Mouse (Mus musculus): ENCODE data around the gene Gab3. TPM values are rescaled to one million over a fixed set of nuclear protein-coding genes. Genes with fewer than 3 reads are reported as not detected.
"Not testable (repeated sequence)": the region's sequence is repeated elsewhere in the genome, so short reads cannot be mapped to it uniquely, and the experiment has no call there.

The Gab3 gene
- total RNA-seq, 1 experiment = 0.31 TPM

GRCm38 (mm10) chrX:74962899-74963298 lies 122.4 kb downstream of the Gab3 start:
- H3K4me3 ChIP-seq (ENCODE audit: insufficient read depth in 1 of 2, low read depth in 1 of 2, low read length in 2 of 2, poor library complexity in 1 of 2, severe bottlenecking in 1 of 2); H3K4me1 ChIP-seq (ENCODE audit: control insufficient read depth in 2 of 2, insufficient read depth in 2 of 2, low read length in 2 of 2, poor library complexity in 1 of 2); H3K27ac ChIP-seq (ENCODE audit: insufficient read depth, low read depth, low read length, poor library complexity, severe bottlenecking); H3K36me3 ChIP-seq (ENCODE audit: control insufficient read depth, insufficient read depth, low read length, poor library complexity, severe bottlenecking); in situ Hi-C loops (cut with MboI; ENCODE audit: low sequenced_read_pairs in 2 of 2, unreplicated experiment in 2 of 2); H3K9me3 ChIP-seq (ENCODE audit: control insufficient read depth, insufficient read depth, low read depth, low read length); H3K9ac ChIP-seq (ENCODE audit: insufficient read depth, low read depth, low read length, poor library complexity, severe bottlenecking): not testable (repeated sequence)
- peak; percentile 1 for DNase-seq (ENCODE audit: low read depth, low spot score)
- TF ChIP-seq MAFK (IDR thresholded peaks at IDR 0.05; ENCODE audit: insufficient read depth, low read depth, low read length) = peak; percentile 42; the same call in 1 of the 2 replicates

DNA sequence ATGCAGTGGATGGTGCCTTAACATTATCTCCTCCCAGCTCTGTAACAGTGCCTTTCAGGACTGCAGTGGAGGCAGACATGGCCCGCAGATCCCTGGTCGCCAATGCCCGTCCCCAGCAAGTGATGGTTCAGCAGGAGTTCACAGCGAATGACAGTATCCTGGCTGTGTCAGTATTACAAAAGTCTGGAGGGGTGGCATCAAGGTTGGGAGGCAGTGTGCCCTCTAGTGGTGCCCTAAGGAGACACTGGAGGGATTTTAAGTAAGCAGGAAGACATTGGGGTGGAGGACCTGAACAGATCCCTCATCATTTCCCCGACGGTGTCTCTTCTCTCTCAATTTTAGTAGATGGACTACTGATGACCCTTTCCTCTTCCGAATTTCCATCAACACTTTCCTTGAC lies 126.1 kb downstream of the Gab3 start:
- peak; percentile 6 for DNase-seq (ENCODE audit: low read depth, low spot score)
- in situ Hi-C loops (cut with MboI; ENCODE audit: low sequenced_read_pairs in 2 of 2, unreplicated experiment in 2 of 2); H3K9ac ChIP-seq (ENCODE audit: insufficient read depth, low read depth, low read length, poor library complexity, severe bottlenecking); H3K27ac ChIP-seq (ENCODE audit: insufficient read depth, low read depth, low read length, poor library complexity, severe bottlenecking); H3K4me3 ChIP-seq (ENCODE audit: insufficient read depth in 1 of 2, low read depth in 1 of 2, low read length in 2 of 2, poor library complexity in 1 of 2, severe bottlenecking in 1 of 2); H3K9me3 ChIP-seq (ENCODE audit: control insufficient read depth, insufficient read depth, low read depth, low read length); H3K36me3 ChIP-seq (ENCODE audit: control insufficient read depth, insufficient read depth, low read length, poor library complexity, severe bottlenecking); H3K4me1 ChIP-seq (ENCODE audit: control insufficient read depth in 2 of 2, insufficient read depth in 2 of 2, low read length in 2 of 2, poor library complexity in 1 of 2): not testable (repeated sequence)

Other genes starting within 250 kb of the Gab3 start
- not detected in 2 replicates for gene Gm5936, start 248.3 kb downstream of the Gab3 start, total RNA-seq (2012; rRNA removed)
- gene Dkc1, start 10.4 kb upstream of the Gab3 start, total RNA-seq (2012; rRNA removed) = 190 and 231 TPM in 2 replicates
- 13.8 and 25.1 TPM in 2 replicates for gene Mpp1, start 45.6 kb upstream of the Gab3 start, total RNA-seq (2012; rRNA removed)
- not detected in 2 replicates for gene Smim9, start 78.3 kb upstream of the Gab3 start, total RNA-seq (2012; rRNA removed)

Data from ES-E14 (cell line).